Mouse (Mus musculus): ENCODE measurements around the gene Gng2.

- no peak for TF ChIP-seq CTCF (IDR thresholded peaks at IDR 0.05; ENCODE audit: insufficient read depth, low read length)
- no peak for TF ChIP-seq POLR2A (IDR thresholded peaks at IDR 0.05; ENCODE audit: borderline replicate concordance, extremely low read depth, low read depth, low read length)
Measured at GRCm38 (mm10) chr14:19858279-19858678, 119.1 kb downstream of the Gng2 start.
